Mouse (Mus musculus) forebrain, embryonic 15.5 days (tissue): Measurements from ENCODE around the gene Hmgn1. TPM values are rescaled to one million over a fixed set of nuclear protein-coding genes. Genes with fewer than 3 reads are reported as not detected.
"Not testable (repeated sequence)": the region's sequence is repeated elsewhere in the genome, so short reads cannot be mapped to it uniquely, and the experiment has no call there.

Experiments used
- ATAC-seq: fragments of 200-750 bp; cut with Nextera tagmentation; replicated peaks from 2 replicates; pipeline ENCODE4 v1.8.0; 2017; ENCODE audit warnings: mild to moderate bottlenecking, moderate TSS enrichment, moderate library complexity
- H3K27ac ChIP-seq: fragments of 300-500 bp; sonication (generic); replicated peaks from 2 replicates; pipeline ENCODE4 v1.5.1; 2015; ENCODE audit warnings: mild to moderate bottlenecking, inconsistent platforms
- H3K27me3 ChIP-seq: fragments of 300-500 bp; sonication (generic); 2 replicates; pipeline ENCODE4 v1.6.1; 2015; ENCODE audit warnings: inconsistent platforms
- H3K36me3 ChIP-seq: fragments of 300-500 bp; sonication (generic); 2 replicates; pipeline ENCODE4 v1.6.1; 2015; ENCODE audit warnings: mild to moderate bottlenecking, inconsistent platforms
- H3K4me1 ChIP-seq: fragments of 300-500 bp; sonication (generic); 2 replicates; pipeline ENCODE4 v1.6.1; 2015; ENCODE audit warnings: inconsistent platforms
- H3K4me2 ChIP-seq: fragments of 300-500 bp; sonication (generic); replicated peaks from 2 replicates; pipeline ENCODE4 v1.6.1; 2015; ENCODE audit warnings: mild to moderate bottlenecking, inconsistent platforms
- H3K4me3 ChIP-seq: fragments of 300-500 bp; sonication (generic); 2 replicates; pipeline ENCODE4 v1.5.1; 2015; ENCODE audit warnings: mild to moderate bottlenecking, inconsistent platforms
- H3K9ac ChIP-seq: fragments of 300-500 bp; sonication (generic); replicated peaks from 2 replicates; pipeline ENCODE4 v1.6.1; 2015; ENCODE audit warnings: mild to moderate bottlenecking, inconsistent platforms
- H3K9me3 ChIP-seq: fragments of 300-500 bp; sonication (generic); 2 replicates; pipeline ENCODE4 v1.6.1; 2016; ENCODE audit warnings: inconsistent platforms
- WGBS: fragments of 180-500 bp; shearing (Covaris S2); methylation state at CpG from one replicate; pipeline ENCODE4 v1.1.7; 2015; ENCODE audit warnings: mixed read lengths; 5-methylcytosine and 5-hydroxymethylcytosine counted together
- polyA plus RNA-seq: library from polyadenylated mRNA; unstranded; fragments of >200 nt; fragmentation: Nextera tagmentation; extraction: Ambion mirVana; gene quantifications from 2 replicates; pipeline ENCODE4 v1.2.1, GENCODE M21; 2015

The Hmgn1 gene
- polyA plus RNA-seq, 1 experiment from 2014 or later: 563 TPM

- Histone ChIP-seq H3K9me3 (no peaks in the 10 kb centered on the region), H3K27me3 (no peaks in the 10 kb centered on the region), H3K4me1 (peaks cover 15% of the 10 kb centered on the region), H3K9ac (no peak overlapping the region), H3K4me2 (no peak overlapping the region), H3K36me3 (peaks cover 59% of the 10 kb centered on the region), H3K27ac (no peak overlapping the region), H3K4me3 (no peak overlapping the region)
- 79% methylated on average over 4 of the region's 4 CpGs for WGBS
- no peak for ATAC-seq
These were observed 7.4 kb downstream of the Hmgn1 start for GRCm38 (mm10) chr16:96120022-96120623.

GRCm38 (mm10) chr16:96114729-96115128 is 12.8 kb downstream of the Hmgn1 start:
- Histone ChIP-seq H3K36me3 (peaks cover 14% of the 10 kb centered on the region), H3K4me2 (no peak overlapping the region), H3K4me1 (no peaks in the 10 kb centered on the region), H3K4me3 (no peak overlapping the region), H3K9me3 (no peaks in the 10 kb centered on the region), H3K9ac (no peak overlapping the region), H3K27ac (no peak overlapping the region), H3K27me3 (no peaks in the 10 kb centered on the region)
- WGBS: 41% methylated on average over 4 of the region's 4 CpGs
- no peak for ATAC-seq

GRCm38 (mm10) chr16:96112769-96113168 is 14.8 kb downstream of the Hmgn1 start:
- ATAC-seq: no peak
- Histone ChIP-seq H3K27ac (no peak overlapping the region), H3K4me3 (no peak overlapping the region), H3K4me1 (no peaks in the 10 kb centered on the region), H3K27me3 (no peaks in the 10 kb centered on the region), H3K9ac (no peak overlapping the region), H3K4me2 (no peak overlapping the region), H3K9me3 (no peaks in the 10 kb centered on the region), H3K36me3 (no peaks in the 10 kb centered on the region; the same call in 1 of the 2 replicates)
- WGBS: 63% methylated on average over 2 of the region's 2 CpGs

- H3K4me2 ChIP-seq: no peak overlapping the region
- WGBS: 91% methylated on average over 5 of the region's 5 CpGs
- no peaks in the 10 kb centered on the region for H3K27me3 ChIP-seq
- ATAC-seq: no peak
- no peaks in the 10 kb centered on the region for H3K4me1 ChIP-seq
- H3K4me3 ChIP-seq: no peak overlapping the region
- H3K9me3 ChIP-seq: no peaks in the 10 kb centered on the region
- no peak overlapping the region for H3K9ac ChIP-seq
- no peak overlapping the region for H3K27ac ChIP-seq
- H3K36me3 ChIP-seq: no peaks in the 10 kb centered on the region
These were observed 16.7 kb downstream of the Hmgn1 start for GRCm38 (mm10) chr16:96110655-96111345.

GRCm38 (mm10) chr16:96109673-96110072 is 17.9 kb downstream of the Hmgn1 start:
- Histone ChIP-seq H3K4me3 (no peak overlapping the region), H3K9ac (no peak overlapping the region), H3K4me2 (no peak overlapping the region), H3K9me3 (no peaks in the 10 kb centered on the region), H3K27ac (no peak overlapping the region), H3K4me1 (no peaks in the 10 kb centered on the region), H3K27me3 (no peaks in the 10 kb centered on the region), H3K36me3 (no peaks in the 10 kb centered on the region)
- ATAC-seq: no peak
- WGBS: 72% methylated on average over 4 of the region's 4 CpGs

GRCm38 (mm10) chr16:96103036-96103435 is 24.5 kb downstream of the Hmgn1 start:
- H3K4me3 ChIP-seq: no peak overlapping the region
- no peak overlapping the region for H3K4me2 ChIP-seq
- no peak for ATAC-seq
- H3K9ac ChIP-seq: no peak overlapping the region
- 43% methylated on average over 2 of the region's 2 CpGs for WGBS
- H3K27me3 ChIP-seq: no peaks in the 10 kb centered on the region
- H3K36me3 ChIP-seq: no peaks in the 10 kb centered on the region
- H3K4me1 ChIP-seq: no peaks in the 10 kb centered on the region
- H3K9me3 ChIP-seq: no peaks in the 10 kb centered on the region
- no peak overlapping the region for H3K27ac ChIP-seq

- not testable (repeated sequence) for H3K9ac ChIP-seq, ATAC-seq, H3K9me3 ChIP-seq, H3K36me3 ChIP-seq, H3K27ac ChIP-seq, H3K27me3 ChIP-seq, H3K4me2 ChIP-seq, H3K4me1 ChIP-seq, H3K4me3 ChIP-seq
These were observed 29.7 kb downstream of the Hmgn1 start for GRCm38 (mm10) chr16:96097811-96098210.

GRCm38 (mm10) chr16:96095966-96096365 is 31.6 kb downstream of the Hmgn1 start:
- Histone ChIP-seq H3K4me1 (no peaks in the 10 kb centered on the region), H3K4me2 (no peak overlapping the region), H3K27me3 (no peaks in the 10 kb centered on the region), H3K27ac (no peak overlapping the region), H3K9me3 (no peaks in the 10 kb centered on the region), H3K36me3 (no peaks in the 10 kb centered on the region), H3K4me3 (no peak overlapping the region), H3K9ac (no peak overlapping the region)
- ATAC-seq: no peak
- WGBS: 87% methylated on average over 5 of the region's 5 CpGs

GRCm38 (mm10) chr16:96091515-96092504 is 35.7 kb downstream of the Hmgn1 start:
- no peaks in the 10 kb centered on the region for H3K4me1 ChIP-seq
- no peak for ATAC-seq
- H3K27me3 ChIP-seq: no peaks in the 10 kb centered on the region
- H3K4me2 ChIP-seq: no peak overlapping the region
- H3K4me3 ChIP-seq: no peak overlapping the region
- H3K9me3 ChIP-seq: no peaks in the 10 kb centered on the region
- no peaks in the 10 kb centered on the region for H3K36me3 ChIP-seq
- H3K9ac ChIP-seq: no peak overlapping the region
- H3K27ac ChIP-seq: no peak overlapping the region
- 79% methylated on average over 9 of the region's 9 CpGs for WGBS

GRCm38 (mm10) chr16:96088120-96088519 is 39.4 kb downstream of the Hmgn1 start:
- WGBS: 82% methylated on average over 5 of the region's 5 CpGs

GRCm38 (mm10) chr16:96087436-96087835 is 40.1 kb downstream of the Hmgn1 start:
- Histone ChIP-seq H3K27ac (no peak overlapping the region), H3K27me3 (no peaks in the 10 kb centered on the region), H3K36me3 (no peaks in the 10 kb centered on the region), H3K4me1 (peaks cover 7% of the 10 kb centered on the region; the same call in 1 of the 2 replicates), H3K9me3 (no peaks in the 10 kb centered on the region), H3K9ac (no peak overlapping the region), H3K4me3 (no peak overlapping the region), H3K4me2 (no peak overlapping the region)
- WGBS: 79% methylated on average over 4 of the region's 4 CpGs
- no peak for ATAC-seq

More at GRCm38 (mm10) chr16:96088120-96088519, 39.4 kb downstream of the Hmgn1 start:
- Histone ChIP-seq H3K27me3 (no peaks in the 10 kb centered on the region), H3K9ac (no peak overlapping the region), H3K9me3 (no peaks in the 10 kb centered on the region), H3K4me3 (no peak overlapping the region), H3K4me2 (no peak overlapping the region), H3K36me3 (no peaks in the 10 kb centered on the region), H3K27ac (no peak overlapping the region), H3K4me1 (peaks cover 6% of the 10 kb centered on the region; the same call in 1 of the 2 replicates)
- no peak for ATAC-seq

- H3K36me3 ChIP-seq: no peaks in the 10 kb centered on the region
- H3K4me3 ChIP-seq: no peak overlapping the region
- ATAC-seq: no peak
- H3K4me1 ChIP-seq: peaks cover 7% of the 10 kb centered on the region; the same call in 1 of the 2 replicates
- 79% methylated on average over 12 of the region's 12 CpGs for WGBS
- no peaks in the 10 kb centered on the region for H3K27me3 ChIP-seq
- no peak overlapping the region for H3K9ac ChIP-seq
- no peaks in the 10 kb centered on the region for H3K9me3 ChIP-seq
- H3K4me2 ChIP-seq: no peak overlapping the region
- H3K27ac ChIP-seq: no peak overlapping the region
These were observed 40.5 kb downstream of the Hmgn1 start for GRCm38 (mm10) chr16:96087001-96087400.
